Mouse (Mus musculus) neural tube, embryonic 14.5 days (tissue): ENCODE data around the gene Nrsn2. TPM values are rescaled to one million over a fixed set of nuclear protein-coding genes. Genes with fewer than 3 reads are reported as not detected.
A peak's percentile ranks its signal among the peaks of the same experiment; 100 is the strongest.

Experiments used
- ATAC-seq: fragments of 200-750 bp; cut with Nextera tagmentation; 2 replicates; pipeline ENCODE4 v1.8.0; 2017; ENCODE audit warnings: low read depth, mild to moderate bottlenecking, moderate TSS enrichment, moderate library complexity
- H3K27ac ChIP-seq: fragments of 300-500 bp; sonication (generic); 2 replicates; pipeline ENCODE4 v1.5.1; 2014; ENCODE audit warnings: low read depth, mild to moderate bottlenecking, control low read depth, low read length, moderate library complexity, mixed read lengths
- H3K27me3 ChIP-seq: fragments of 300-500 bp; sonication (generic); 2 replicates; pipeline ENCODE4 v1.6.1; 2014; ENCODE audit warnings: low read length; ENCODE audit not compliant: control insufficient read depth, insufficient read depth
- H3K36me3 ChIP-seq: fragments of 300-500 bp; sonication (generic); 2 replicates; pipeline ENCODE4 v1.6.1; 2014; ENCODE audit warnings: low read length, mixed read lengths; ENCODE audit not compliant: control insufficient read depth, insufficient read depth
- H3K4me1 ChIP-seq: fragments of 300-500 bp; sonication (generic); 2 replicates; pipeline ENCODE4 v1.6.1; 2014; ENCODE audit warnings: low read length; ENCODE audit not compliant: control insufficient read depth, insufficient read depth
- H3K4me2 ChIP-seq: fragments of 300-500 bp; sonication (generic); 2 replicates; pipeline ENCODE4 v1.6.1; 2014; ENCODE audit warnings: mild to moderate bottlenecking, low read depth, low read length, control low read depth
- H3K4me3 ChIP-seq: fragments of 300-500 bp; sonication (generic); 2 replicates; pipeline ENCODE4 v1.5.1; 2014; ENCODE audit warnings: low read depth, low read length, control low read depth, mixed read lengths
- H3K9ac ChIP-seq: fragments of 300-500 bp; sonication (generic); replicated peaks from 2 replicates; pipeline ENCODE4 v1.6.1; 2014; ENCODE audit warnings: low read depth, mild to moderate bottlenecking, control low read depth, low read length, mixed read lengths
- H3K9me3 ChIP-seq: fragments of 300-500 bp; sonication (generic); 2 replicates; pipeline ENCODE4 v1.6.1; 2016; ENCODE audit warnings: low read length; ENCODE audit not compliant: control insufficient read depth
- WGBS: fragments of 180-500 bp; shearing (Covaris S2); extraction: QIAGEN DNeasy Blood & Tissue Kit; methylation state at CpG from one replicate; pipeline ENCODE4 v1.1.7; 2014; 5-methylcytosine and 5-hydroxymethylcytosine counted together
- polyA plus RNA-seq: library from polyadenylated mRNA; unstranded; fragments of >200 nt; fragmentation: Nextera tagmentation; extraction: Ambion mirVana; gene quantifications from 2 replicates; pipeline ENCODE4 v1.2.1, GENCODE M21; 2014

Gene Nrsn2
- polyA plus RNA-seq = 42.9 and 54.4 TPM in 2 replicates

DNA sequence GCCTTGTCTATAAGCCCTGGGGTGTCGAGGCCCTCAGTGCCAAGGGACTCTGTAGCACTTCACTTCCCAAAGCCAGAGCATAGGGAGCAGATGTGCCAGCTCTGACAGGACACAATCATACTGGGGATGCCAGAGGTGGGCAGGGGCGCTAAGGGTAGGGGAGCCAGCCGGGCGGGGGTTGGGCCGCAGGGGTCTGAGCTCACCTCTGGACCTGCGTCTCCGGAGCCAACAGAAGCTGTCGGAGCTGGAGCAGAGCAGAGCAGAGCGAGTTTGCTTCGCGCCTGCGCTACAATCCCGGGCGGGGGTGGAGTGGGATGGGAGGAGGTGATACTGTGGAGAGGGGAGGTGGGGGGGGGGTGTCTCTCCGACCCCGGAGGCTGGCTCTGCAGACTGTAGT is at the start of gene Nrsn2:
TSS of gene Nrsn2 (minus strand) at position 294 of the 397 bp plus-strand sequence.
- peak; percentile 87 for ATAC-seq
- H3K4me3 ChIP-seq = peak within 1 kb of the TSS; percentile 34
- peaks cover 17% of the 10 kb centered on the region for H3K4me1 ChIP-seq
- no peaks in the 10 kb centered on the region for H3K9me3 ChIP-seq
- WGBS = 1% methylated on average over 16 of the region's 16 CpGs
- no peaks in the 10 kb centered on the region for H3K36me3 ChIP-seq
- peak within 1 kb of the TSS; percentile 91 for H3K27ac ChIP-seq
- peak within 1 kb of the TSS; percentile 53 for H3K4me2 ChIP-seq
- peak within 1 kb of the TSS; percentile 53 for H3K9ac ChIP-seq
- no peaks in the 10 kb centered on the region for H3K27me3 ChIP-seq

DNA sequence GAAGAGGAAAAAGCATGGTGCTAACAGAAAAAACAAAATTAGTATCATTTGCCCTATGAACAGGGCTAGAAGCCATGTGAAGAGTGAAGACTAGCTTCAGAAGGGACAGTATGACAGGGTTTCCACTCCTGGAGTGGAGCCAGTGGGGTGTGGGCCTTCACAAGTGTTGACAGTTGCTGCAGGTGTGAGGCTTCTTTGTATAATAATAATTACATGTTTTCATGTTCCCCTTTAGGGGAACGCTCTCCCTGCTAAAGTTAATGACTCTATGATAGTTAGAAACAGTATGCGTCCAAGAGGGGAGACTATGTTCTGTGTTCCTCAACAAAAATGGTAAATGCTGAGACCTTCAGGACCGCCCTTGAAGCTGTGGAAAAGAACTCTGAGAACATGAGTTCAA is 39.3 kb upstream of the Nrsn2 start:
- Histone ChIP-seq H3K36me3 (no peaks in the 10 kb centered on the region), H3K27ac (no peak overlapping the region), H3K4me3 (peak overlapping the region; percentile 91; the same call in 1 of the 2 replicates), H3K4me2 (peak overlapping the region; percentile 84; the same call in 1 of the 2 replicates), H3K4me1 (peaks cover 26% of the 10 kb centered on the region), H3K9me3 (no peaks in the 10 kb centered on the region), H3K9ac (no peak overlapping the region), H3K27me3 (no peaks in the 10 kb centered on the region)
- ATAC-seq = no peak
- WGBS = 97% methylated on average over 3 of the region's 3 CpGs

DNA sequence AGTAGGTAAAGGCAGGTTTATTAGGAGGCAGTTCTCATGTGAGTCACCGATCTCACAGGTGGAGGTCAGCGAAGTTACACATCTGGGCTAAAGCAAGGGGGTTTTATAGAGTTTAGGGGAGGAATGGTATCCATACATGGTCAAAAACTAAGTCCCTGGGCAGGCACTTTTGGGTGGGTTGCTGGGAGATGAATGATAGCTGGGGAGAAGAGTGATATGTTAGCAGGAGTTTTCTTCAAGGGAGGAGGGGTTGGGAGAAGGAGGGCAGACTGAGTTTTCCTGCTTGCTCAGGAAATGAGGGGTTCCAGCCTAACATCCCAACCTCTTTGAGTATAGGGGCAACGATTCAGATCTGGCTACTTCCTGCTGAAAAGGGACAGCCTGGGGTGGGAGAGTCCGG is 38.8 kb upstream of the Nrsn2 start, which contains the start of gene 6820408C15Rik:
TSS of gene 6820408C15Rik (plus strand) at position 301 of the 400 bp plus-strand sequence.
- Histone ChIP-seq H3K9me3 (no peaks in the 10 kb centered on the region), H3K27ac (peak within 1 kb of the TSS; percentile 95), H3K4me3 (peak within 1 kb of the TSS; percentile 91), H3K4me2 (peak within 1 kb of the TSS; percentile 84), H3K27me3 (no peaks in the 10 kb centered on the region), H3K36me3 (no peaks in the 10 kb centered on the region), H3K4me1 (peaks cover 31% of the 10 kb centered on the region), H3K9ac (peak within 1 kb of the TSS; percentile 92)
- WGBS = 34% methylated on average over 4 of the region's 4 CpGs
- ATAC-seq = no peak

DNA sequence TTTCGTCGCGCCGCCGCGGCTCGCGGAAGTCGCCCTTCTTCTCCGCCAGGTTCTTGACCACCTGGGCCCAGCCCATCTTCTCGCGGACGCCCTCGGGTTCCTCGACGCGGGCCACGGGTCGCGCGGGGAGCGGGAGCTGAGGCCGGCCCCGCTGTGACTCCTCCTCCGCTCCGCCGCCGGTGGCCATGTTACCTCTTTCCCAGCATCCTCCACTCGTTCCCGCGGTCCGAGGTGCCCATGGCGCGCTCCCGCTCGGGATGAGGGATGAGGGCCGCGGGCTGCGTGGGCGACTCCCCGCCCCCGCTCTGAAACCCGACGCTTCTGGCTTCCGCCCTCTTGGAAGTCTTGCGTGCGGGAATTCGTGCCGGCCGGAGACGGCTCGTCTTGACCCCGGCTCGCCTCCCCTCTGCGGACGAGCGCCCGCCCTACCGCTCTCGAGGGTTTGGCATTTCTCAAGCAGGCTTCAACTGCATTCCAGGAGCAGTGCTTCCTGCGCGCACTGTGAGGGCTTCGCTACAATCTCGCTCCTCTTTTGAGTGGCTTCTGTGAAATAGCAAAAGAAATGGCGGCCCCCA is 38.2 kb upstream of the Nrsn2 start, which contains the start of gene Zcchc3:
TSS of gene Zcchc3 (minus strand) at position 437 of the 575 bp plus-strand sequence.
- Histone ChIP-seq H3K4me1 (peaks cover 33% of the 10 kb centered on the region), H3K4me2 (peak within 1 kb of the TSS; percentile 84), H3K27ac (peak within 1 kb of the TSS; percentile 95), H3K4me3 (peak within 1 kb of the TSS; percentile 91), H3K9ac (peak within 1 kb of the TSS; percentile 92), H3K27me3 (no peaks in the 10 kb centered on the region), H3K36me3 (no peaks in the 10 kb centered on the region), H3K9me3 (no peaks in the 10 kb centered on the region)
- WGBS = under 1% methylated on average over 65 of the region's 65 CpGs
- peak; percentile 83 for ATAC-seq

DNA sequence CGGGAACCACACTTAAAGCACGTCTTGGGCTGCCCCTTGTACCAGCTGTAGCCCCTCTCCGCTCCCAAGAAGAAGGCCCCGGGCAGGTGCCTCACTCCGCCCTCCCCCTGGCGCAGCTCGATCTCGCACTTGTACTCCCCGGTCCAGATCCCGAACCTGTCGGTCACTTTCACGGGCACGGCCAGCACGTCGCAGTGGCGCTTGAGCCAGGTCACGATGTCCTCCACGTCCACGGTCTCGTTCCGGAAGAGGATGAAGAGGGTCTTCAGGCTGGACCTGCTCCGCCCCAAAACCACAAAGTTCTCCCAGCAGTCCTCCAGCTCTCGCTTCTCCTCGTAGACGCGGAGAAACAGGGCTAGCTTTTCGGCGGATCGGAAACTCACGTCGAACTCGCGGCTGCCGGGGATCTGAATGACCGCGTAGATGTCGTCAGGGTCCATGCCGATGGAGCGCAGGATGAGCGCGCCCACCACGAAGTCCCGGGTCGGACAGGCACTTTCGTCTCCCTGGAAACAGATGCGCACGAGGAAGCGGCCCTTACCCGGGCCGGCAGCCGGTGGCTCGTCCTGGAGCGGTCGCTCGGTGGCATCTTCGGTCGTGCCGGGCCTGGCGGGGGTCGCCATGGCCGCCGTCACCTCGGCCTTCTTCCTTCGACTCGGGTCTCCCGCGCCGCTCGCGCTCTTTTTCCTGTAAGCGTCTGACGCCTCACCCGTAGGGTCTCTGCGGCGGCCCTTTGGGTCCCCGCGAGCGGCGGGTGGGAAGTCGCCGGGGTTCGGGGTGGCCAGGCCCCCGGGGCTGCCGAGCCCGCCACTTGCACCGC is 37.5 kb upstream of the Nrsn2 start:
- peak overlapping the region; percentile 92 for H3K9ac ChIP-seq
- peak overlapping the region; percentile 91 for H3K4me3 ChIP-seq
- H3K9me3 ChIP-seq = no peaks in the 10 kb centered on the region
- peak overlapping the region; percentile 95 for H3K27ac ChIP-seq
- under 1% methylated on average over 72 of the region's 86 CpGs for WGBS
- H3K27me3 ChIP-seq = no peaks in the 10 kb centered on the region
- H3K4me2 ChIP-seq = peak overlapping the region; percentile 84
- peaks cover 33% of the 10 kb centered on the region for H3K4me1 ChIP-seq
- peak; percentile 38 for ATAC-seq
- H3K36me3 ChIP-seq = no peaks in the 10 kb centered on the region

DNA sequence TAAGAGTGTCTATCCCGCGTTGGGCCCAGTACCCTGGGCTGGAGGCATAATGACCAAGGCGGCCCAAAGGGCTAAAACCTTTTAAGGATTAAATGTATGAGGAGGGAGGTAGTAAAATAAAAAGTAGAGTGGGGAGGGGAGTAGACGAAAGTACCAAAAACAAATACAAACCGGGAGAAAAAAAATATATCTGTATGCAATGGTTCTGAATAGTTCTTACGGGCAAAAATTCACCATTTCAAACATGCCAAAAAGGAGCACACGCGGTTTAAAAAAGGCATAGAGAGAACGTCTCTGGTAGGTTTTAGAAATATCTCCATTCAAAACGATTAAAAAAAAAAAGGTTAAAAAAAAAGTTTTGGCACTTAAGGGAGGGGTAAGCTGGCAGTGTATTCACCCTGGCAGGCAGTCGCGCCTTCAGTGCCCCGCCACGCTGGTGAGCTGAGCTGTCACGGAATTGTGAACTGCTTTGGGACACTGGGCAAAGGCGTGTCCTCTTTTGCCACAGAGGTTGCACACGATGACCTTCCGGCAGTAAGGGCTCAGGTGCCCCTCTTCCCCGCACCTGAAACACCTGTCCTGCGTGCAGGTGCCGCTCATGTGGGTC is 36.8 kb upstream of the Nrsn2 start:
- Histone ChIP-seq H3K36me3 (no peaks in the 10 kb centered on the region), H3K4me1 (peaks cover 33% of the 10 kb centered on the region), H3K27me3 (no peaks in the 10 kb centered on the region), H3K27ac (no peak overlapping the region), H3K4me3 (peak overlapping the region; percentile 91), H3K4me2 (peak overlapping the region; percentile 84), H3K9ac (peak overlapping the region; percentile 92), H3K9me3 (no peaks in the 10 kb centered on the region)
- 1% methylated on average over 21 of the region's 21 CpGs for WGBS
- ATAC-seq = no peak

DNA sequence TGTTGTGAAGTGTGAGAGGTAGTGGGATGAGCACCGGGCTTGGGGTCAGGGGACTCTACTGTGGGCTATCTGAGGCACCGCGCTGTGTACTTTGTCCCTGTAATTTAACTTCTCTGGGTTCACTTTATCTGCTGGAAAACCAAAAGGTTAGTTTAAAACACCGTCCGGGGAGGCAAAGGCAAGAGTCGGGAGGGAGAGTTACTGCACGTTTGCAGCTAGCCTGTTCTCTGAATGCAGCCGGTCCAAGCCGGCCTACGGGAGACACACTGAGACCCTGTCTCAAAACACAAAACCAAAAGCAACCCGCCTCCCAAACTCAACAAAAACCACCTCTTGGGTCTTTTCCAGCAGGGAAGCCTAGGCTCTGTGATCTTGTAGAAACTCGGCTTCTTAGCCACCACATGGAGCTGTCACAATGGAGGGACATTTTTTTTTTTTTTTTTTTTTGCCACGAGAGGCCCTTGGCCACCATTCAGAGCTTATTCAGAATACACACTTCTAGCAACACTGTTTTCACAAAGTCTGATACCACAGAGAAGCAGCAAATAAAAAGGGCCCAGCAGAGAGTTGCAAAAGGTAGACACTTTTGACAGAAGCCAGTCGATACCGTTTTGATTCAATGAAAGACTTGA is 36.2 kb upstream of the Nrsn2 start:
- Histone ChIP-seq H3K36me3 (no peaks in the 10 kb centered on the region), H3K27ac (peak overlapping the region; percentile 60), H3K27me3 (no peaks in the 10 kb centered on the region), H3K9ac (peak overlapping the region; percentile 92; the same call in 1 of the 2 replicates), H3K4me2 (peak overlapping the region; percentile 84), H3K4me1 (peaks cover 33% of the 10 kb centered on the region), H3K9me3 (no peaks in the 10 kb centered on the region), H3K4me3 (peak overlapping the region; percentile 91)
- ATAC-seq = no peak
- WGBS = 5% methylated on average over 15 of the region's 15 CpGs

DNA sequence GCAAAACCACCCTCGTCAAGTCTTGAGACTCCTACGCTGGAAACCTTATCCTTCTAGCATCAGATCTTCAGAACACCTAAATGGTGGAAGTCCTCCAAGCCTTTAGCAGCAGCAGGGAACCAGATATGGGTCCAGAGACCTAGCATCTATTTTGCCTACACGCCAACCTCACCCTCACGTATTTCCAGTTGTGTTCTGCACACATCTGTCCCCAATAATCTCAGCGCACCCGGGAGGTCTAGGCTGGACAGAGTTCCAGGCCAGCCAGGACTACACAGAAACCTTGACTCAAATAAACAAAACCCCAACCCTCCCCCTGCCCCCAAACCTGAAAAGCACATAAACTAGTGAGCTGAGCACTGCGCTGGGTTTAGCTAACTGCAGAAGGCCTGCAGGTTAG is 35.0 kb upstream of the Nrsn2 start:
- no peaks in the 10 kb centered on the region for H3K9me3 ChIP-seq
- no peak for ATAC-seq
- H3K9ac ChIP-seq = peak overlapping the region; percentile 41; the same call in 1 of the 2 replicates
- 2% methylated on average over 7 of the region's 7 CpGs for WGBS
- no peaks in the 10 kb centered on the region for H3K36me3 ChIP-seq
- H3K4me1 ChIP-seq = peaks cover 33% of the 10 kb centered on the region
- H3K27ac ChIP-seq = peak overlapping the region; percentile 87
- peak overlapping the region; percentile 91; the same call in 1 of the 2 replicates for H3K4me3 ChIP-seq
- no peaks in the 10 kb centered on the region for H3K27me3 ChIP-seq
- H3K4me2 ChIP-seq = peak overlapping the region; percentile 84
